Mouse (Mus musculus) erythroblast, embryonic 14.5 days (primary cell): Measurements from ENCODE around the gene Pitpnc1. TPM values are rescaled to one million over a fixed set of nuclear protein-coding genes. Genes with fewer than 3 reads are reported as not detected.
"Not testable (repeated sequence)": the region's sequence is repeated elsewhere in the genome, so short reads cannot be mapped to it uniquely, and the experiment has no call there.

Experiments used
- H3K27me3 ChIP-seq: 2 replicates; pipeline ENCODE4 v1.6.1; 2012; ENCODE audit warnings: inconsistent platforms; ENCODE audit not compliant: control insufficient read depth
- H3K36me3 ChIP-seq: 2 replicates; pipeline ENCODE4 v1.6.1; 2012; ENCODE audit warnings: mild to moderate bottlenecking, inconsistent platforms; ENCODE audit not compliant: control insufficient read depth
- H3K4me1 ChIP-seq: 2 replicates; pipeline ENCODE4 v1.6.1; 2012; ENCODE audit warnings: inconsistent platforms; ENCODE audit not compliant: control insufficient read depth
- H3K4me3 ChIP-seq: replicated peaks from 2 replicates; pipeline ENCODE3; 2012; ENCODE audit warnings: moderate library complexity, mild to moderate bottlenecking, inconsistent platforms
- H3K9me3 ChIP-seq: 2 replicates; pipeline ENCODE4 v1.6.1; 2012; ENCODE audit warnings: low read length, inconsistent platforms, mixed read lengths; ENCODE audit not compliant: control insufficient read depth
- GATA1 ChIP-seq: IDR thresholded peaks from 2 replicates; pipeline ENCODE4 v1.6.1; 2012; ENCODE audit warnings: low read length, inconsistent platforms, mixed read lengths
- TAL1 ChIP-seq: IDR thresholded peaks from 3 replicates; pipeline ENCODE4 v1.6.1; 2012; ENCODE audit warnings: low read length, inconsistent platforms, mixed read lengths
- polyA plus RNA-seq: library from polyadenylated mRNA; stranded (reverse); fragments of >175 nt; gene quantifications from 2 replicates; pipeline ENCODE4 v1.2.3, GENCODE M21; 2012

Pitpnc1 gene
- polyA plus RNA-seq = 0.29 and 0.37 TPM in 2 replicates

GRCm38 (mm10) chr11:107470521-107471041 is at the start of gene Pitpnc1:
Gene Pitpnc1 (minus strand): TSS chr11:107470699.
- Histone ChIP-seq H3K36me3 (peaks cover 4% of the 10 kb centered on the region), H3K4me1 (peaks cover 65% of the 10 kb centered on the region), H3K9me3 (no peaks in the 10 kb centered on the region), H3K4me3 (peak within 1 kb of the TSS; percentile 74), H3K27me3 (no peaks in the 10 kb centered on the region)
- no peak for TF ChIP-seq GATA1
- TF ChIP-seq TAL1 = no peak

- Histone ChIP-seq H3K4me1 (no peaks in the 10 kb centered on the region), H3K27me3 (no peaks in the 10 kb centered on the region), H3K36me3 (no peaks in the 10 kb centered on the region), H3K4me3 (no peak overlapping the region), H3K9me3 (no peaks in the 10 kb centered on the region)
- TF ChIP-seq TAL1 (no peak), GATA1 (no peak)
Observed at GRCm38 (mm10) chr11:107518645-107519429, 48.3 kb upstream of the Pitpnc1 start.

- Histone ChIP-seq H3K4me3 (no peak overlapping the region), H3K36me3 (no peaks in the 10 kb centered on the region), H3K27me3 (no peaks in the 10 kb centered on the region), H3K4me1 (no peaks in the 10 kb centered on the region), H3K9me3 (no peaks in the 10 kb centered on the region)
- no peak for TF ChIP-seq TAL1
- TF ChIP-seq GATA1 = no peak
Observed at GRCm38 (mm10) chr11:107516387-107516786, 45.9 kb upstream of the Pitpnc1 start.

GRCm38 (mm10) chr11:107513047-107513446 is 42.5 kb upstream of the Pitpnc1 start:
- TF ChIP-seq GATA1 (no peak), TAL1 (no peak)
- Histone ChIP-seq H3K9me3 (no peaks in the 10 kb centered on the region), H3K27me3 (peaks cover 13% of the 10 kb centered on the region), H3K4me1 (peaks cover 11% of the 10 kb centered on the region), H3K36me3 (no peaks in the 10 kb centered on the region), H3K4me3 (no peak overlapping the region)

GRCm38 (mm10) chr11:107511954-107512353 is 41.5 kb upstream of the Pitpnc1 start:
- H3K36me3 ChIP-seq, H3K9me3 ChIP-seq, H3K4me3 ChIP-seq: not testable (repeated sequence)
- Histone ChIP-seq H3K27me3 (peaks cover 13% of the 10 kb centered on the region), H3K4me1 (peaks cover 11% of the 10 kb centered on the region)

GRCm38 (mm10) chr11:107510362-107511269 is 40.1 kb upstream of the Pitpnc1 start:
- Histone ChIP-seq H3K9me3 (no peaks in the 10 kb centered on the region), H3K4me1 (peaks cover 11% of the 10 kb centered on the region), H3K27me3 (peaks cover 13% of the 10 kb centered on the region), H3K4me3 (no peak overlapping the region), H3K36me3 (no peaks in the 10 kb centered on the region)
- no peak for TF ChIP-seq TAL1
- TF ChIP-seq GATA1 = no peak

- H3K4me3 ChIP-seq = no peak overlapping the region
- TF ChIP-seq GATA1 (no peak), TAL1 (no peak)
- peaks cover 13% of the 10 kb centered on the region for H3K27me3 ChIP-seq
- no peaks in the 10 kb centered on the region for H3K9me3 ChIP-seq
- H3K36me3 ChIP-seq = no peaks in the 10 kb centered on the region
- H3K4me1 ChIP-seq = peaks cover 11% of the 10 kb centered on the region
Observed at GRCm38 (mm10) chr11:107509631-107510338, 39.3 kb upstream of the Pitpnc1 start.

- H3K4me3 ChIP-seq = no peak overlapping the region
- peaks cover 7% of the 10 kb centered on the region for H3K36me3 ChIP-seq
- H3K4me1 ChIP-seq = peaks cover 10% of the 10 kb centered on the region
- TF ChIP-seq TAL1 = no peak
- no peak for TF ChIP-seq GATA1
- H3K27me3 ChIP-seq = peaks cover 13% of the 10 kb centered on the region
- no peaks in the 10 kb centered on the region for H3K9me3 ChIP-seq
Observed at GRCm38 (mm10) chr11:107506260-107506659, 35.8 kb upstream of the Pitpnc1 start.

GRCm38 (mm10) chr11:107504364-107504763 is 33.9 kb upstream of the Pitpnc1 start:
- H3K9me3 ChIP-seq, H3K4me3 ChIP-seq, H3K4me1 ChIP-seq, H3K27me3 ChIP-seq: not testable (repeated sequence)
- peaks cover 18% of the 10 kb centered on the region for H3K36me3 ChIP-seq
